Mouse (Mus musculus) testis, adult 2 months (tissue): ENCODE measurements around the gene Arid1a.

Source experiments
- CTCF ChIP-seq: fragments of 200-500 bp; IDR thresholded peaks from 2 replicates; pipeline ENCODE4 v1.5.1; 2012; ENCODE audit warnings: low read depth, mild to moderate bottlenecking, inconsistent platforms, low read length, moderate library complexity; ENCODE audit not compliant: control insufficient read depth, insufficient read depth, insufficient replicate concordance
- POLR2A ChIP-seq: fragments of 200-500 bp; IDR thresholded peaks from 2 replicates; pipeline ENCODE4 v1.6.1; 2012; ENCODE audit warnings: low read depth, mild to moderate bottlenecking, inconsistent platforms, low read length, moderate library complexity; ENCODE audit not compliant: control insufficient read depth

GRCm38 (mm10) chr4:133725706-133726105 lies 30.9 kb downstream of the Arid1a start:
- TF ChIP-seq CTCF (no peak), POLR2A (no peak)
